Mouse (Mus musculus) c-Kit-positive CD71-negative TER-119-negative erythroid progenitor cells, embryonic 14.5 days (primary cell): ENCODE results near the gene Ntm.

ENCODE experiments used
- DNase-seq: peaks from one replicate; pipeline ENCODE4 v3.0.0-alpha.2; 2013; ENCODE audit warnings: low read depth

The Ntm gene

DNA sequence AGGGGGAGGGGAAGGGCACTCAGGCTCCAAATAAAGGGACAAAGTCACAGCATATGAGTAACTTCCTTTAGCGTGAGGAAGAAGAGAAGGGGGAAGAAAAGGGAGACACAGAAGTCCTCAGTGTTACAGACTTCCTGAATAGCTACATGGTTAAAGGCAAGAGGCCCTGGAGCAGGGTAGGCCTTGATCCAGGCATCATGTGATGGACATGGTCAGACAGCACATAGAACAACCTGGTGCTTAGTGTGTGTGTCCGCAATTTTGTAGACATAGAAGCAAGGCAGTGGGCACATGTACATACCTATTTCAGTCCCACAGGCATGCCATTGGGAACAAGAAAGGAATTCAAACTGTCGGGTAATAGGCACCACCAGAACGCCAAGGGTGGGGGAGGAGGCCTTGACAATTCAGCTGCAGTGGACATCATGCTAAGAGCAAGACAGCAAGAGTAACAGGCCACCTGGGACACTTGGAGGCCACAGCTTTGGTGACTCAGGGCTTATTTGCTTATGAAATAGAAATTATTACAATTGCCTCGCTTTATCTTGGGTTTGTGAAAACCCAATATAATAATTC lies 832.1 kb downstream of the Ntm start:
- DNase-seq = no peak

DNA sequence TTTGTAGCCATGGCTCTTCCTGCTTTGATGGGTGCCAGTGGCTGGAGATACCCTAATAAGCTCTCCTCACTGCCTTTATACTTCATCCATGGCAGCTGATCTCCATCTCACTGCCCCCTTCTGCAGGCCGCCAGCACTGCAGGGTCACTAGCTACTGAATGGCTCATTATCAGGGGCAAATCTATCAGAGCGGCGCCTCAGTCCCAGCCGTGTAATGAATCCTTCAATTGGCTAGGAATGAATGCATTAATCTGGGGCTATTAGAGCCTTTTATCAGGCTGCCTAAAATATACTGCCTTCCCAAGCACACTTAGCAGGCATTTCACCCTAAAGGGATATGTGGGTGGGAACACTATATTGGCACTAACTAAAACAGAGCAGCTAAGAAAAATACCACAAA lies 832.6 kb downstream of the Ntm start:
- no peak for DNase-seq

DNA sequence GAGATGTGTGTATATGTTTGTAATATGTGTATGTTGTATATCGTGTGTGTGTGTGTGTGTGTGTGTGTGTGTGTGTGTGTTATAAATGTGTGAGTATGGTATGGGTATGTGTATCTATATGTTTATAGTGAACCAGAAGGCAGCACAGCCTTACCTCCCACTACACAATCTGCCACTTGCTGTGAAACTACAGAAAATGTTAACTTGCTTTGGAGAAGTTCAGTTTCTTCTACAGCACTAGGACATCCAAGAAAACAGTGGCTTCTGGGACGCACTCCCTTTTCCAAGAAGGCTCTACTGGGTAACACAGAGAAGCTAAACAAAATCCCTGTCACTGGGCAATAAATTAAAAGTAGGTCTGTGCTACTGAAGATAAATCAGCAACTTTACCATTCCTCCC lies 834.5 kb downstream of the Ntm start:
- DNase-seq = no peak

DNA sequence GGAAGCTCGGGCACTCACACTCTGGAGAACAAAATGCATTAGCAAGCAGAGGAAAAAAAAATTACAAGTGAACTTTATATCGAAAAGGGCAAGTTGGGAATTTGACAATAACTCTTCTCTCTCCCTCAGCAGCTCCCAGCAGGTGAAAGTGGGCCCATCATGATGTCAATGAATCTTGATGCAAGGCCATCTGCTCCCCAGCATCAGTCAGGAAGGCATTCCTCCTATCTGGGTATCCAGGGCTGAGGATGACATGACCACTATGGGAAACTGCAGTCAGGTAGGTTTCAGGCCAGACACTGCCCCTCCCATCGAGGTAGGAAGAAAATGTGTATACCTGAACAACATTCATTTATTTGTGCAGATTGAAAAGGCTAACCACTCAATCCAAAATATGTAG lies 838.5 kb downstream of the Ntm start:
- no peak for DNase-seq

DNA sequence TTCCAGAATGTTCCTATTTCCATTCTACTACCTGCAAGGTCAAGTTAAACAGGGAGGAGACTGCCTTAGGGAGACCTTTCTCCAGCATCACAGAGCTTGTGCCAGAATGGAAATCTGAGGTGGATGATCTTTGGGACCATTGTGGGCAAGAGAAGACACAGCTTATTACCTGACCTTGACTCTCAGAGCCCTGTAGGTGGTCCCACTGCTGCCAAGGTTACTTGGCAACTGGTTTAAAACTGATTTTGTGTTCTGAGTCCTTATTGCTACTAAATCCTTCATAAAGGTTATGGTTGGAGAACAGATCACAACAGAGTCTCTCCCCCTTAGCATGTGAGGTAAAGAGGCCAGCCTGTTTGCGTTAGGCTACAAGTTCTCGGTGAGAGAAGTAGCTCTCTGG lies 839.1 kb downstream of the Ntm start:
- DNase-seq = no peak

DNA sequence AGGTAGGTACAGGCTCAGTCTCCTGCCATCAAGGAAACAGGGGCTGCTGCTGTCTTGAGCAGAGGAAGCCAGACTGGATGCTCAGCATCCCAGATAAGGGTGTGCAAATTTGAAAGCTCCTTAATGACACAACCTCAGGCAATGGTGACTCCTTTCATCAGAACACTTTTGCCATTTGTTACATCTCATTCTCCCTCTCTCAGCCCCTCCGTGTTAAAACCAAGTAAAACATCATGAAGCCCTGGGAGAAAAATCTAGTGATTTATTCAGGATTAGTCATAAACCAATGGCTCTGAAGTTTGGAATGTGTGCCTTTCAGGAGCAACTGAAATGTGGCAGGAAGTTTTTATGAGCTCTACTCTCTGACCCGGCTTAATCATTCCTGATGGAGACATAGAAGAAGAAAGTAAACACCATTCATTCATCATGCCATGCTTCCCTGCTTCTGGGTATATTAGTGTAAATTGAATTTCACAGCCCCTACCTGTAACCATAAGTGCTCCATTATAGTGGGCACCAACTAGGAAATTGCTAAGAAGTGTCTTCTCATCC lies 845.3 kb downstream of the Ntm start:
- no peak for DNase-seq

DNA sequence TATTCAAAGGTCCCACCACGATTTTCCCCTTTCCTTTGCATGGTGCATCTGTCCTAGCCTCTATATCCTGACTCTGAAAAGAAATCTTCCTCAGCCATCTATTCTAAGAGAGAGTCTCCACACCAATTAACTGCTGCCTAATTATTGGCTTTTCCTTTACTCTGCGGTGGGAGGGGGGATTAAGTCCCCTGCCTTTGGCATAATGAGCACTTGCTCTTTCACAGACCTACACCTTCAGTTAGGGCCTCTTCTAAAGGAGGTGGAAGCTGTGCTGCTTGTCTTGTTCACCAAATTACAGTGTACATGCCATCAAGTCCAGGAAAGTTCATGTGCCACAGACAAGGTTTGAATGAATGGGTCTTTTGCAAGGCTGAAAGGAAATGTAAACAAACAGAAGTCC lies 847.6 kb downstream of the Ntm start:
- no peak for DNase-seq

DNA sequence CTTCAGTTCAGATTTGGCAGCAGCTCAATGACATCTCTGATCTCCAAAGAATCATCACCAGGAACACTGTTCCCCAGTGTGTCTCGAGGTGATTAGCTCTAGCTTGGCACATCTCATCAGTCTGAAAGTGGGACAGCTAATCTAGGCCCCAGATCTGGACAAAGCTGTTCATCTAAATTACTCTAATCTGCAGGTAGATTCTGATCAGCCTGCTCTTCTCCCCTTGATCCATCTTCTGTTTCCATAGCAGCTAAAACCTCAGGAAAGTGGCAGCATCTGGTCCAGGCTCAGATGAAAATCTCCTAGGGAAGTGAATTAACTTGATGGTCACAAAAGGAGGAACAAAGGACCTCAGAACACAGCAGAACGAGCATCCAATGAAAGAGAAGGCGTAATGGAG lies 856.2 kb downstream of the Ntm start:
- no peak for DNase-seq

DNA sequence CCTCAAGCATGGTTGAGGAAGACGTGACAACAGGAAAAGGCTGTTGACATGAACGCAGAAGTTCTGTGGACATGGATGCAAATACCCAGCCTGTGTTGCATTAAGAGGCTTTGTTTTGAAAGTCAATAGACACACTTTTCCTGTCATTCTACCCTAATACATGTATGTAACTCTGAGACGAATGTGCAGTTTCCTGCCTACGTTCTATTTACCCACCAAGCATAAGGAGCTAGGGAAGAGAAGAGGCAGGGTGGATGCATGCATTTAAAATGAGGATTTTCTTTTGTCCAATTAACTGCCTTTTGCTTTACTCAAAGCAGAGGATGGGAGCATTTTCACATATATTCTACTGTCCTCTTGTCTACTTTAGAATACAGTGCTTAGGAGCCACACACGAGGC lies 858.5 kb downstream of the Ntm start:
- no peak for DNase-seq

DNA sequence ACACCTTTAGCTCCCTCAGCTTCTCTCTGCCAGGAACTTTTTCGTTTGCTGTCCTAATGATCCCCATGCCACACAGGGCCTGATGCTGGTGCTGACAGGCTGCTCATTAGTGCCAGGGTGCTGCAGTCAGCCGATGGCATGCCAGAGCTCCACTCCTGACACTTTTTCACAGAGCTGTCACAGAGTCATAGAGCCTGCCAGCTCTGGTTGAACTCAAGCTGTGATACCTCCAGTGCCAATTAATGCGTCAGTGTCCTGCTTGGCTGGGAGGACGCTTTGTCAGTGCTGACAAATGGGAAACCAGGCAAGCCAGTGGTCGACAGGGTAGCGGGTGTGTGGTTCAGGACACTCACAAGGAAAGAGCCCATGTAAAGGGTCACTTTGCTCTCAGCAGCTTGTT lies 858.9 kb downstream of the Ntm start:
- DNase-seq = no peak

DNA sequence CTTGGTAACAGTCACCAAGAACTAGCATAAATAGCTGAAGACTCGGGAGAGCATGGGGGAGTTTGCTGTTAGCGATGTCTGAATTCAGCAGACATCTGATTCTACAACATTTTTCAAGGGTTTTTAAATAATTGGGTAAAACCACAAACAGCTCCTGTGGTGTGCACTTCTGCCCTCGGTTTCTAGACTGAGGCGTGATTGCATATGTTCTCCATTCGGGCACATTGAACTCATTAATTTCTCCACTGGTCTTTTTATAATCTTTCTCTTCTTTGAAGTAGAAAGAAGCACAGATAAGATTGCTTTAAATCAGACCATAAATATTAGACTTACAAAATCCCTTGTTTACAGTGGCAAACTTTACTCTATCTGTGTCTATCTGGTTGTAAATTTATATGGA lies 862.3 kb downstream of the Ntm start:
- no peak for DNase-seq

DNA sequence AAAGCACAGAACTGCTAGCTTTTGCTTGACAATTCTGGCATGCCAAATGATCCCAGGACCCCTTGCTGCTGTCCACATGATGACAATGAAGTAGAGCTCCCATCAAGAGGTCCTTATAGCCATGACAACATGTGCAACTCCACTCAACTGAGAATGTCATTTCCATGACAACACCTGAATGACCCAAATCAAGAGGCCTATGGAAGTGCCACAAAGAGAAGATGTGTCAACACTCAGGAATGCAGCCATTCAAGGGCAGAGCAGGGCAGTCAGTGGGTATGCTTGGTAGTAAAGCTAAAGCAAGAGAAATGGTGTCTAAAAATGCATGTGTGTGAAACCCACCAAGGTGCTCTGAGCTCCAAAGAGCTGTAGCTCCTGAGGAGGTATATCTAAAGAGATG lies 870.5 kb downstream of the Ntm start:
- no peak for DNase-seq

DNA sequence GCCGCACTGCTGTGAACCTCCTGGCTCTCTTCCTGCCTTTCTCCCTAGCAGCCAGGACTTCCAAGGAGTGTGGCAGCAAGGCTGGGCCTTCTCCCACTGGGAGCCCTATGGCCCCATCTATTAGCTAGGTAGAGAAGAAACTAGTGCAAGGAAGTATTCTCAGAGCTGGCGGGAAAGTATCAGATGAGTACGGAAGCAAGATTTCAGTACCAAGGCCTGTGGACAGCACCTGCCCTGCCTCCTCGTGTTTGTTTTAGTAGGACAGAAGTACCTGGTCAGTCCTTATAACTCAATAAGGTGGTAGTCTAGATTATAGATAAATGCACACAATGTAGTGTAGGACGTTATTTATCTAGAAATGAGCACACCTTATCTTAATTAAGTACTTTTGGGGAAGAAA lies 874.3 kb downstream of the Ntm start:
- DNase-seq = no peak

DNA sequence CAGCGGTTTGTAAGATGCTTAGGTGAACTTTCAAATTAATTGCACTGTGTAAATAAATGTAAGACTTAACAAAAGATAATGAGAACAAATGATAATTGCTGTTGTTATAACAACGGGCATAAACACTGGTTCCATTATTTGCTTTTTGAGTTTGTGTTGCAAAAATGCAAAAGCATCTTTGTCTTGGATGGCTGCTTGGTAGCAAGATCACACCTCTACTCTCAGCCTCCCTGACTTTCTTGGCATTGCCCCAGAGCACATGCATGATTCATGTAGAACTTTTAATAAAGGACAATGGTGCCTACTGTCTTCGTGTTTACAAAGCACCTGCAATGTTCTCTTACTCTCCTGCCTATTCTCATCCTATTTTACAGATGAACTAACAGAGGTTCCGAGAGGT lies 875.3 kb downstream of the Ntm start:
- DNase-seq = no peak

DNA sequence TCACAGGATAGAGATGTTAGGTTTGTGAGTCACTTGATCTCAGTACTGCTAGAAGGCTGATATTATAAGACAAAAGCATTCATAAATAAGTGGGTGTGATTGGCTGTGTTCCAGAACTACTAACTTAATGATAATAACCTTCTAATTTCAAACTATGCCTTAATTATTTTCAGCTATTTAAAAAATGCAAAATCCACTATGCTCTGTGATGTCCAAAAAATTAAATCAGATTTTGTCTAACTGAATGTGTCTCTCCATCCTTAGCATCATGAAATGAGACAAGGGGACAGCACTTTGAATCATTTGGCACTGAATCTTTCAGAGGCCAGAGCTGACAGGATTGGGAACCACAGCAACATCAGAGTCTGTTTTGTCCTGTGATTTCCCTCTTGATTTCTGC lies 875.8 kb downstream of the Ntm start:
- DNase-seq = no peak

DNA sequence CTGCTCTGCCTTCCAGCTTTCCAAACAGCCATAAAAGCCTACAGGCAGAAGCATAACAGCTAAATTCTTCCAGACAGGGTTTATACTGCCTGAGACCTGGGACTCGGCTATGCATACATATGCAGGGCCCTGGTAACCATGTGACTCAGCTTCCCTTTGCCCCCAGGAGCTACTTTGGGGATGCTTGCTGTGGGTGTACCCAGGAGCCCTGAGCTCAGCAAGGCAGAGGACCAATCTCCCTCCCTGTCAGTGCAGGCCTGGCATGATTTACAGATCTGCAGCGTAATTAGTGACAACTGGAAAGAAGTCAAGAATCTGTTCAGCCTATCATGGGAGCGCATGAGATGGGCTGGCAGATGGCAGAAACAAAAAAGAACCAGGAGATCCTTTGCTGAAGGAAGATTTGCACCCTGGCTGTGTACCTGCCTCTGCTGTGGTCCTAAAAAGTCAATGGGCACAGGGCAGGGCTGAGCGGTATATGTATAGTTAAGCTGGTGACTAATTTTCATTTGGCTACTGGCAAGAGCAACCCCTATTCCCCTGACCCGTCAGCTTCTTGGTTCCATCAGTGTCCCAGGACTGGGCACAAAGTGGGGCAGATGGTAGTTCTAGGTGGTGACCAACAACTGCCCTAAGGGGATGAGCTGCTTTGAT lies 886.9 kb downstream of the Ntm start:
- no peak for DNase-seq

DNA sequence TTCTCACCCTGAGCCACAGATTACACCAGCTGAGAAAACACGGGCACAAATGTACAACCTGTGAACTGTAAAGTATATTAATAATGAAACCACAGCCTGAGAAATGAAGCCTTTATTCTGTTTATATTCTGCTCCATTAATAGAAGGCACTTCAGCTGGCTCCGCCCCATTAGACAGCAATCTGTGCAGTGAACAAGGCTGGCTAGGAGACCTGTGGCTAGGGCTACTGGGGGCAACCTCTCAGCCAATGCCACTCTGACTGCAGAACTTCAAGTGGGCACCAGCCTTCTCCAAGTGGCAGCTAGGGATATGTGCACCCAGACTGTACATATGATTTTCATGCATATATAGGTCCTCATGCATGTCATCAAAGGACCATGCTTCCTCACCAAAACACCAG lies 887.7 kb downstream of the Ntm start:
- DNase-seq = no peak

DNA sequence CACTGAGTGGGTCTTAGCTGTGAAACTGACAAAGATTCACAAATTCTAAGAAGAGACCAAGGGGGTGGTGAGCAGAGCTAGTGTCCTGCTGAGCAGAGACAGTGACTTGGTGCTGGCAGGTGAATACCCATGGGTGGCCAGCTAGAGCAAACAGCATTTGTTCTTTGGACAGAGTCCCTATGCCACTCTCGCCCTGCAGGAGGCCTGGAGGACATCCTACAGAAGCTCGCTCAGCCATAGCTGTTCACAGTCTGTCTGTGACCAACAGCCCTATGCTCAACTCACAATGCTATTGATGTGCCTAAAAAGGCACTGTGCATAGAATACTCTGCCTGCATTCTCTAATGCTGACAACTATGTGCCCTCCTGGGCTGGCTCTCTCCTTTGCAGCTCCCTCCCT lies 888.4 kb downstream of the Ntm start:
- DNase-seq = no peak

DNA sequence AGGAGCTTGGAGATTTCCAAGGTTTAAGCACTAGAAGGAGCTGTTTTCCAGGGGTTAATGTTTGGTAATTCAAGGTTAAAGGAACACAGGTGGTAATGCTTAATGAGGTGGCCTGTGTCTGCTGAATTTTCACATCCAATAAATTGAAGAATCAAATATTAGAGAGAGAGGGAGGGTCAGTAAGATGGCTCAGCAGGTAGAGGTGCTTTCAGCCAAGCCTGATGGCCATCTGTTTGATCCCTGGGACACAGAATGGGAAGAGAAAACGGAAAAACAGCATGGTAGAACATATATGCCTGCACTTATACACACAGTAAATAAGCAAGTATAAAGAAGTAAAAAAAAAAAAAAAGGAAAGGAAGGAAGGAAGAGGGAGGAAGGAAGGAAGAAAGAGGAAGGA lies 890.9 kb downstream of the Ntm start:
- no peak for DNase-seq

DNA sequence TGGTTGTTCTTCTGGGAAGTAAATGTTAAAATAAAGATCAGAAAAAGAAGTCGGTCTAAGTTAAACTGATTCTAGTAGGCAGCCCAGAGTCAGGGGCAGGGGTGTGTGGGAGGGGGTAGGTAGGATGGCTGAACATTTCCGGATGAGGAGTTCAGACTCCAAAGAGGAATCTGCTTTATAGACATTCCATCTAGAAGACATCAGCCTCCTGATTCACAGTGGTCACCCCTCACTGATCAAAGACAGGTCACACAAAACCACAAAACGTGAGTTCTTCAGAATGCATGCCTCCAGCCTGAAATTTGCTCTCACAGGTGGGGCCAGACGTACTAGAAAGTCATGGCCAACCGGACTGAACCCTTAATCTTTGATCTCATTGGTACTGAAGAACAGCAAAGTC lies 895.4 kb downstream of the Ntm start:
- DNase-seq = no peak

DNA sequence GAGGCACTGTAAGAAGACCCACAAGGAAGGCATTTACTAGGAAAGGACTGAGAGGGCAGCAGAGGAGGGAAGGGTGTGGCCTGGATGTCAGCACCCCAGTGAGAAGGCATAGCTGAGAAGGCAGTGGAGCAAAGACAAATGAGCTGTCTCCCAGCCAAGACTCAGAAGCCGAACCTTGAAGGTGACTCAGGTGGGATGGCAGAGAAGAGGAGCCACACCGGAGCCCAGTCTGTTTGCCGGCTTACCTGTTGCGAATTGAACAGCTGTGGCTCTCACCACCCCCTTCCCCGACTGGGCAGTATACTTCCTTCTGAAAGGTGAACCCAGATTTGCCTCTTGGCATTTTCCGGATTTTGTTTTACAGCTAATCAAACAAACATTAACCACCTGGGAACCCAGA lies 902.6 kb downstream of the Ntm start:
- no peak for DNase-seq

DNA sequence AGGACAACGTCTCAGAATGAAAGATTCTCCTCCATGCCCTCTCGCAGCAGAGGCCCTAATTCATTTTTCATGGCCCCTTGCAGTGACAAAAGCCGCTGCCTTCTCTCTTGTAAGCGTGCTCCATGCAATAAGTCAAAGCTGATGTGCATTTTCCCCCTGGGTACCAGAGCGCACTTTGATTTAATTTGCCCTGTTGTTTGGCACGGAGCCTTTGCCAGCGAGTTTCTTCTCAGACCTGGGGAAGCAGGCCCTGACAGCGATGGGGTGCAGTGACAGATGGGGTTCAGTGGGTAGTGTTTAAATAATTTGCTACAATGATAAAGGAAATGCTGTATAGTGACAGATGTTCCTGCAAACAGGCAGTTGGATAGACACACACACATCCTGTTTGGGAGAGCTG lies 904.1 kb downstream of the Ntm start:
- DNase-seq = no peak

DNA sequence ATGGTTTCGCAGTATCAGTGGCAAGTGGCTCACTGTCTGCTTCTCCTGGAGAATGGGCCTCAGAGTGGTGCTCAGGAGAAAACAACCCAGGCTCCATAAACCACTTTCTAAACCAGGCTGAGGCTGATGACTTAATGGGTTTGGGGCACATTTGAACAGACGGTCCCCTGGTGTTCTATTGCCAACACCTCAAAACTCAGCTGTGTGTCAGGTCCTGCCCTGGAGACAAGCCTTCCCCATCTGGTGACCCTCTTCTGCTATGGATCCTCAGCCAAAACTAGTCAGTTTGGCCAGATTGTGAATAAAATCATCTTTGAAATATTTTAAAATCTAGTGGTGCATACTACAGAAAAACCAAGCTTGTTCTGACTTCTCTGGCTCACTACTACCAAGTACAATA lies 907.3 kb downstream of the Ntm start:
- no peak for DNase-seq

DNA sequence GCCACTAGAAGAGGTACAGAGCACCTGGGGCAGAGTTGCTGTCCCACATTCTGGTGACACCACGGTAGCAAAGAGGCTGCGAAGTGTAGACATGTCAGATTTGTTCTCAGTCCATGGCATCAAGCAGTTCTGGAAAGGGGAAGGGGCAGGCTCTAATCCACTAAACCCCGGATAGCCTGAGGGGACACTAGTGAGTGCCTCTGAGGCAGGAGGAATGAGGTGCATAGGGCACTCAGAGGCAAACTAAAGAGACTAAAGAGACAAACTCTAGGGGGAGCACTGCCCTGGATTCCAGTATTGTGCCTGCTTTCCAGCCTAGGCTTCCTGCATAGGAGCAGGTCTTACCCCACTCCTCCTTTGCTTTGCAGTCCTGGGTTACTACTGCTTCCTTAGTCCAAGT lies 926.5 kb downstream of the Ntm start:
- no peak for DNase-seq
